ENCODE assay signal across 21 mouse cellular contexts in genomic region chr14:23589744-23590481, GRCm38 (mm10).
DNase-seq lines count a peak whose midpoint lies in the region; ATAC-seq and TF ChIP-seq lines count a peak whose summit lies in the region.
"Had no signal": no experiment of that assay in that cellular context is flagged by ENCODE, and none has a peak within 500 bp of the region (broad histone marks: within the 10 kb centered on the region; RNA-seq: fewer than 3 reads in every experiment).

No protein-coding gene starts in this region.

- TF ChIP-seq EP300 in heart, postnatal 0 days (IDR thresholded peaks at IDR 0.05; ENCODE audit: low read depth): 0 out of 2 replicates have a peak, but pooled peaks have one; percentile 26
- no peak for TF ChIP-seq EP300 in CH12.LX (IDR thresholded peaks at IDR 0.05; ENCODE audit: low read length)

- H3K27me3 ChIP-seq in heart, postnatal 0 days (ENCODE audit: control insufficient read depth, insufficient read depth, low read length): no peaks in the 10 kb centered on the region
- H3K27me3 ChIP-seq in CH12.LX (replicated peaks): no peaks in the 10 kb centered on the region
- H3K27me3 ChIP-seq: forebrain, embryonic 15.5 days; hindbrain, embryonic 15.5 days; Patski had no signal

- no peaks in the 10 kb centered on the region for H3K79me2 ChIP-seq in CH12.LX (replicated peaks; ENCODE audit: control insufficient read depth, extremely low read depth, insufficient read depth, poor library complexity, severe bottlenecking)

- dilution Hi-C loops in CH12.LX (cut with MboI; ENCODE audit: extremely low pct_ligation_motif_present, extremely low pct_unique_long_range_greater_than_20kb, low sequenced_read_pairs): no loop called here

- H3K4me2 ChIP-seq in heart, postnatal 0 days (ENCODE audit: low read depth, low read length): no peak overlapping the region; the same call in 1 of the 2 replicates
- H3K4me2 ChIP-seq in CH12.LX (ENCODE audit: insufficient read depth, low read depth, poor library complexity, severe bottlenecking): no peak overlapping the region
- H3K4me2 ChIP-seq: forebrain, embryonic 15.5 days; heart, embryonic 11.5 days; hindbrain, embryonic 15.5 days had no signal

- no peak for TF ChIP-seq CTCF in heart, postnatal 0 days (IDR thresholded peaks at IDR 0.05; ENCODE audit: low read depth)
- no peak for TF ChIP-seq CTCF in CH12.LX (conservative IDR thresholded peaks at IDR 0.05 in 1 of 2, IDR thresholded peaks at IDR 0.05 in 1 of 2; ENCODE audit: low read depth in 2 of 2, low read length in 2 of 2)

- in situ Hi-C loops in CH12.LX (cut with MboI; ENCODE audit: low pct_ligation_motif_present, low pct_unique_long_range_greater_than_20kb, low sequenced_read_pairs): loop anchor here (5.0 to 25.0 kb wide), 2 partner anchors 42 to 422 kb away; partner anchors contain the start of gene Kcnma1

- 22% methylated on average over 7 of the region's 7 CpGs for WGBS in heart, postnatal 0 days

- H3K4me1 ChIP-seq in heart, postnatal 0 days (ENCODE audit: control insufficient read depth, insufficient read depth): peaks cover 25% of the 10 kb centered on the region; the same call in 1 of the 2 replicates
- H3K4me1 ChIP-seq in CH12.LX (ENCODE audit: control insufficient read depth in 1 of 2, insufficient read depth in 2 of 2): peaks cover 0 to 30% of the 10 kb centered on the region in 2 experiments; a peak in 2 of 4 replicates
- H3K4me1 ChIP-seq: forebrain, embryonic 15.5 days; hindbrain, embryonic 15.5 days had no signal

- H3K36me3 ChIP-seq in heart, postnatal 0 days (replicated peaks; ENCODE audit: control insufficient read depth, insufficient read depth, low read length): no peaks in the 10 kb centered on the region
- no peaks in the 10 kb centered on the region for H3K36me3 ChIP-seq in CH12.LX (replicated peaks in 1 of 2; ENCODE audit: control insufficient read depth in 1 of 2, insufficient read depth in 1 of 2, low read length in 1 of 2)
- H3K36me3 ChIP-seq: forebrain, embryonic 15.5 days; hindbrain, embryonic 15.5 days had no signal

- H3K9me3 ChIP-seq in heart, postnatal 0 days (replicated peaks; ENCODE audit: control insufficient read depth, low read length): no peaks in the 10 kb centered on the region
- no peaks in the 10 kb centered on the region for H3K9me3 ChIP-seq in CH12.LX (replicated peaks; ENCODE audit: low read length)
- H3K9me3 ChIP-seq: forebrain, embryonic 15.5 days; hindbrain, embryonic 15.5 days had no signal

- no peak for TF ChIP-seq RAD21 in CH12.LX (IDR thresholded peaks at IDR 0.05; ENCODE audit: low read depth, low read length)

- H3K9ac ChIP-seq in heart, postnatal 0 days (replicated peaks; ENCODE audit: low read depth, low read length): no peak overlapping the region
- H3K9ac ChIP-seq in CH12.LX (ENCODE audit: insufficient read depth, low read depth): no peak overlapping the region
- H3K9ac ChIP-seq: forebrain, embryonic 15.5 days; hindbrain, embryonic 15.5 days had no signal

- H3K27ac ChIP-seq in heart, postnatal 0 days (ENCODE audit: low read depth): peak overlapping the region; percentile 38; the same call in 1 of the 2 replicates
- no peak overlapping the region for H3K27ac ChIP-seq in CH12.LX (ENCODE audit: insufficient read depth, low read depth)
- H3K27ac ChIP-seq: forebrain, embryonic 15.5 days; hindbrain, embryonic 15.5 days had no signal

- peak; percentile 6 for DNase-seq in heart, adult 8-10 months (ENCODE audit: low spot score)
- no peak for DNase-seq in heart, adult 9 months (ENCODE audit: low spot score in 2 of 2)
- DNase-seq in heart, postnatal 0 days (ENCODE audit: low spot score): peak; percentile 51
- DNase-seq in heart, adult 11 months: no peak
- DNase-seq in CH12.LX (ENCODE audit: extremely low read depth): no peak
- peak; percentile 48 for DNase-seq in MN1 (ENCODE audit: low spot score)
- DNase-seq in adrenal gland, postnatal 36 days: no peak
- DNase-seq in spleen, adult 18-20 months: no peak
- DNase-seq: adrenal gland, postnatal 14 days; cerebellum, adult 18-20 months; cerebellum, adult 9-11 months; gastrocnemius, postnatal 36 days; heart, postnatal 14 days; kidney, adult 8-10 months had no signal

- TF ChIP-seq POLR2A in CH12.LX (IDR thresholded peaks at IDR 0.05; ENCODE audit: low read depth, low read length): no peak

- no peak overlapping the region for H3K4me3 ChIP-seq in heart, postnatal 0 days (ENCODE audit: low read depth, low read length)
- H3K4me3 ChIP-seq in CH12.LX (replicated peaks in 1 of 3; ENCODE audit: low read depth in 2 of 3, low read length in 2 of 3, poor library complexity in 1 of 3): no peak overlapping the region
- H3K4me3 ChIP-seq: forebrain, embryonic 15.5 days; hindbrain, embryonic 15.5 days had no signal

- peak; percentile 80 for ATAC-seq in heart, postnatal 0 days (ENCODE audit: insufficient read depth, low read depth)
- ATAC-seq: activated CD4-positive, CD25-positive, alpha-beta regulatory T cell, adult 4 months; forebrain, embryonic 15.5 days; inflammation-experienced regulatory T-cells, adult 6 months; intestine, postnatal 0 days; Patski had no signal

TF ChIP-seq in CH12.LX, 34 proteins besides CTCF, POLR2A, EP300 and RAD21:
- TF ChIP-seq ZNF384 (IDR thresholded peaks at IDR 0.05; ENCODE audit: low read depth, low read length): peak; percentile 56; the same call in 1 of the 2 replicates
- TF ChIP-seq RCOR1 (conservative IDR thresholded peaks at IDR 0.05; ENCODE audit: low read depth, low read length): no peak
- no peak for TF ChIP-seq ZMIZ1 (IDR thresholded peaks at IDR 0.05; ENCODE audit: low read depth, low read length)
- TF ChIP-seq E2F4 (IDR thresholded peaks at IDR 0.05; ENCODE audit: insufficient replicate concordance, low read depth, low read length): no peak

Comparison
In these comparisons a context has a peak if more than half of its experiments do, and no peak if none do; other contexts are left out.
1. DNase-seq: peak in heart, adult 8-10 months (single experiment), heart, postnatal 0 days (single experiment) and MN1 (single experiment); none in heart, adult 9 months (0 of 2), heart, adult 11 months (single experiment), CH12.LX (single experiment), adrenal gland, postnatal 36 days (0 of 2) and spleen, adult 18-20 months (0 of 2).